Mouse (Mus musculus): Measurements from ENCODE around the gene Stn1.

GRCm38 (mm10) chr19:47461838-47462237, 75.5 kb downstream of the Stn1 start:
- TF ChIP-seq CTCF (IDR thresholded peaks at IDR 0.05; ENCODE audit: borderline replicate concordance, extremely low read depth, insufficient read depth, insufficient read length) (peak; percentile 0; the same call in 1 of the 2 replicates), POLR2A (IDR thresholded peaks at IDR 0.05; ENCODE audit: borderline replicate concordance, extremely low read depth, insufficient read depth, insufficient read length, poor library complexity, severe bottlenecking) (no peak)

All from brain, embryonic 14.5 days (tissue).